Mouse (Mus musculus): ENCODE results near the gene Mt1.
A peak's percentile ranks its signal among the peaks of the same experiment; 100 is the strongest.

The Mt1 gene

DNA sequence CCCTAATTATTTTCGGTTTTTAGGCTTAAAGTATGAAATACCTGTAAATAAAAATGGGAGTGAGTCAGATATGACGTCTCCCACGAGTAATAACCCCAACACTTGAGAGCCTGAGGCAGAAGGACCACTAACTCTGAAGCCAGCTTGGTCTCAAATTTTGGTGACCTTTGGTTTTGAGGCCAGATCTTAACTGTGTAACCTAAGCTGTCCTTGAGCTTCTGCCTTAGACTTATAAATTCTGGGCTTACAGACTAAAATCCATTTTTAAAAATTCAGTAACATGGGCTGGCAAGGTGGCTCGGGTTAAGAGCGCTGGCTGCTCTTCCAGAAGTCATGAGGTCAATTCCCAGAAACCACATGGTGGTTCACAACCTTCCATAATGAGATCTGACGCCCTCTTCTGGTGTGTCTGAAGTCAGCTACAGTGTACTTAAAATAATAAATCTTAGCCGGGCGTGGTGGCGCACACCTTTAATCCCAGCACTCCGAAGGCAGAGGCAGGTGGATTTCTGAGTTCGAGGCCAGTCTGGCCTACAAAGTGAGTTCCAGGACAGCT, 5.0 kb upstream of the Mt1 start:
- no peak for DNase-seq

DNA sequence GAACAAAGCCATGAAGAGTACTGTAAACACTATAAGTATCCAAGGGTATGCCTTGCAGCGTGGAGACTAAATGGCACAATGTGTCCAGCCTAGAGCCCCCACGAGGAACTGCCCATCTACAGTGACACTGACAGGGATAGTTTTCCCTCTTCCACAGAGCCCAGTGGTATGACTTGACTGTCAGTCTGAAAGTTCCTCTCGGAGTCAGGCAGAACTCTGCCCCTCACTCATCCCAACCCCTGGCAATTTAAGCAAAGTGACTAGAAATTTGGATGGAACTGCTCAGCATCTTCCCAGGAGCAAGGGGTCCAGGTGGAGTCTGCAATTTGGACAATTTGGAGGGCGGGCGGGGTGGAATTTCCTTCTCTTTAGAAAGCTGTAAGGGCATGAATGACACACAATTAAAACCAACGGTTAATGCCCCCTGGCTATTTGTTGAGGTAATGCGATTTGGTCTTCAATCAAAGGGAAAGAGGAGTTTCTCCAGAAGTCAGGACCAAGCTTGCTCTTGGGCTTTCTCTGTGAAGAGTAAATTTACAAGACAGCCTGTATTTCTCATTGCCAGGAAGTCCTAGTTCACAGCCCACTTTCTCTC, 4.2 kb upstream of the Mt1 start:
- no peak for DNase-seq

DNA sequence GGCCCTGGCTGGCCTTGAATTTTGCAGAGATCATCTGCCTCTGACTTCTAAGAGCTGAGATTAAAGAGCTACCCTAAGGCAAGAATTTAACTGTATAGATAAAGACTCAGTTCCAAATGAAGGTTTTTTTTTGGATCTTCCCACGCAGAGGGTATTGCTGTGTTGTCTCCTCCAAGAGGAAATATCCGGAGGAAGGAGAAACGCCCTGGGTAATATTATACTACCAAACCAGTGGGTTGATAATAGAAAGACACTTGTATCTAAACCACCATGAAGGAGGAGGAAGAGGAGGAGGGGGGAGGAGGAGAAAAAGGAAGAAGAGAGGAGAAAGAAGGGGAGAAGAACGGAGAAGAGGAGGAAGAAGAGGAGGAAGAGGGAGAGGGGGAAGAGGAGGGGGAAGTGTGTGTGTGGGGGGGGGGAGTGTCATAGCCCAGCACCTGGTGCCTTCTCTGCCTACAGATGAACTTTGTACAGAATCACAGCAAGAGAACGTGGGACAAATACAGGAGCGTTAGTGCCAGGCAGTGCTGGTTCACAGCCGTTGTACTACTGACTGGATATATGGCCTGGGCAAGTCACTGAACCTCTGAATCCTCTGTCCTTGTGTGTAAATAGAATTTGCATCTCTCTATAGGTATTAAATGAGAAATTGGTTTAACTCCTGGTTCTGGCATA, 1.0 kb upstream of the Mt1 start:
- DNase-seq: no peak

DNA sequence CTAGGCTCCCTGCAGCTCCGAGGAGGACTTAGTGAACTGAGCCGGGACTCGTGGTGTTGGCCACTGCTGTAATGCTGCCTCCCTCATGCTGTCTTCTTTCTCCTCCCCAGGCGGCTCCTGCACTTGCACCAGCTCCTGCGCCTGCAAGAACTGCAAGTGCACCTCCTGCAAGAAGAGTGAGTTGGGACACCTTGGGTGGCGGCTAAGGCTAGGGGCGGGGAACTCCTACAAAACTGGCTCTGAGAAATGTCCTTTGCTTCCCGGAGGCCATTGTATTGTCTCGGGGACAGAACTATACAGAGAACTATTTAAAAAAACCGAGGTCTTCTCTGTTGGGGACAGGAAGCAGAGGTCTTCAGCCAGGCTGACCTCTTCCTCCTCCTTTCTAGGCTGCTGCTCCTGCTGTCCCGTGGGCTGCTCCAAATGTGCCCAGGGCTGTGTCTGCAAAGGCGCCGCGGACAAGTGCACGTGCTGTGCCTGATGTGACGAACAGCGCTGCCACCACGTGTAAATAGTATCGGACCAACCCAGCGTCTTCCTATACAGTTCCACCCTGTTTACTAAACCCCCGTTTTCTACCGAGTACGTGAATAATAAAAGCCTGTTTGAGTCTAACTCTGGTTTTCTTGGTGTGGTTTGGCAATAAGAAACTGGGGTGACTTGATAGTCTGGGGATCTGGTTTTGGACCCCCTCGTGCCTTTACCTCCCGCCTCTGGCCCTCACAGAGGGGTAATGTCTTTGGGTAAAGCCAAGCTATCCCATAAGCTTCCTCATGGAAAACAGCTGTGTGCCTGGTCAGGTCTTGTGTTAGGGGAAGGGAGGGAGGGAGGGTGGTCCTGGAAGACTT, 1.1 kb downstream of the Mt1 start:
- DNase-seq: no peak

DNA sequence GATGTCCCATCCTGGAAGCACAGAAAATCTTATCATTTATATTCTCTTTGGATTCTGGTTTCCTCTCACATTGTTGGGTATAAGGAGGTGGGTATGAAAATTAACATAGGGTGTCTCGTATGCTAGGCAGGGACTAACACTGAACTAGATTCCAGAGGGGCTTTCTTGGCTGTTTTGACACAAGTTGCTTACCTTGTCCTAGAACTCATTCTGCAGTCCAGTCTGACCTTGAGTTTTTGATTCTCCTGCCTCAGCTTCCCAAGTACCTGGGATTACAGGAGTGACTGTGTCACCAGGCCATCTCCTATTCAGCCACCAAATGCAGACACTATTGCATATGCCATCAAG, 1.7 kb downstream of the Mt1 start:
- DNase-seq: no peak

DNA sequence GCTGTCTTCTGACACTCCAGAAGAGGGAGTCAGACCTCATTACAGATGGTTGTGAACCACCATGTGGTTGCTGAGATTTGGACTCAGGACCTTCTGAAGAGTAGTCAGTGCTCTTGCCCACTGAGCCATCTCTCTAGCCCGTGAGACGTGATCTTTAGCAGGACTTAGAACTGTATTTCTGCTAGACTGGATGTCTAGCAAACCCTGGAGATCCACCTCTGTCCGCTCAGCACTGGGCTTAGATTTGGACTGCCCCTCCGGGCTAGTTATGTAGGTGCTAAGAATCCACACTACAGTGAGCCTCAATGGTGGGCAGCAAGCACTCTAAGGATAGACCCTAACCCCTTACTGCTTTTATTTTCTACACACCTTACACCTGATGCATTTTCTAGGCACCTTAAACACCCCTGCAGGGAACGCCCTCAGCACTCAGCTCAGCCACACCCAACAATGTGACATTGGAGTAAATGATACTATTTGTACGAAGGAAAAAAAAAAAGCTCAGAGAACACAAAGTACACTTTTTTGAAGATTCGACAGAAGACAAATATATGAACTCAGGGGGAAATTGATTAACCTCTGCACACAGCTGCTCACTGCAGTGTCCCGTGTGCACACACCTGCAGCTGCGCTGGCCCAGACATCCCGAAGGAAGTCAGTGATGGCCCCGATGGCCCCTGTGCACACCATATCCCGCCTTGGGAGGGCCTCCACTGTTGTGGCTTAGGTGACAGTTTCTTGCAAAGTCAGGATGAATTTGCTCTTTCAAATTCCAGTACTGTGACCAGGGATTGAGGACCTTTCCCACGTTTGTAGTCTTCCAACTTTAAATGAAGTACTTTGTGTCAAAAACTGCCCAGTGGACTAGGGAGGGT, 3.4 kb downstream of the Mt1 start:
- no peak for DNase-seq

DNA sequence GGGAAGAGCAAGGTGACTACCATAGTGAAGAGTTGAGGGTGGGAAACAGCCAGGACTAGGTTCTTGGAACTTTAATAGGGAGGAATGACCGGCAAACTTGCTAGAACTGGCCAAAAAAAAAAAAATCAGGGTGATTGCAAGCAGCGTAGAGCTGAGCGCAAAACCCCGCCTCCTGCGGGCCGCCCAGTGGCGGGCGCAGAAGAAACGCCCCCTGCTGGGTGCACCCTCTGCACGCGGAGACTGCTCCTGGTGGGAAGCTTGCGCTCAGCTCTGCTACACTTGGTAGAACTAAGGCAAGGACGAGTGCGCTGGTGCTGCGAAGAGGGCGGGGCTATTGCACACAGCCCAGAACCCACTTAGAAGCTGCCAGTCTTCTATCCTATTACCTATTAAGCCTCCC, 4.2 kb downstream of the Mt1 start:
- DNase-seq: peak; percentile 77

DNA sequence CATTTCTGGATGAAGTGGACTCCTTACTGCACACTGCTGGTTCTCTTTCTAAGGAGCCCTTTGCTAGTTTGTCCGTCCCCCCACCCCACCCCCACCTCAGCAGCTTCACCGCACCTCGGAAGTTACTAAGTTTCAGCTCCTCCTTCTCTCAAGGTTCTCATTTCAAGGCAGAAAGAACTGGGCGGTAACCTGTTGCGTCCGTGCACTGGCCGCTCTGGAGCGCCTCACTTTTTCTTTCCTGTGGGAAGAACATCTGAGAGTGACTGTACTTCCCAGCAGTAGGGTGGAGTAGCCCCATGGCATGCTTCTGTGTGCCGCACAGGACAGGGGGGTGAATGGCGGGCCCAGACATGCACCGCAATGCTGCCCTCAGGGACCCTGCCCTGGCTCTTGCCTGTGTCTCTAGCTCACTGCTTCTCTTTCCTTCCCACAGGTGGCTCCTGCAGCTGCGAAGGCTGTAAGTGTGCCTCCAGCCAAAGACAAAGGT, 5.5 kb downstream of the Mt1 start:
- DNase-seq: no peak

DNA sequence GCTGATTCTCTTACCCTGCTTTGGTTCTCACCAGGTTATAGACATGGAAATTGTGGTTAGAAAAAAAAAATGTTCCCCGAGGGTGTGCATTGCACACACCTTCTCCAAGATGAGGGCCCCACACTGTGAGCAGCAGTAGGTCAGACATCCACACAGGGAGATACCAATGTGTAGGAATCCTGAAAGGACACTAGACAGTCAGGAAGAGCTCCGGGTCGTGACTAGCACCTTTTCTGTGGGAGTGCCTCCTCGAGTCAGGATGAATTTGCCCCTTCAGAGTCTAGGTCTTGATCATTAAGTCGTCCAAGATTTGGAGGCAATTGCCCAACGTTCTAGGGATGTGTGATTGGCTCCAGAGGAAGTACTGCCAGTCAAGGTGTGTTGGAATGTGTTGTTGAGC, 6.9 kb downstream of the Mt1 start:
- no peak for DNase-seq

DNA sequence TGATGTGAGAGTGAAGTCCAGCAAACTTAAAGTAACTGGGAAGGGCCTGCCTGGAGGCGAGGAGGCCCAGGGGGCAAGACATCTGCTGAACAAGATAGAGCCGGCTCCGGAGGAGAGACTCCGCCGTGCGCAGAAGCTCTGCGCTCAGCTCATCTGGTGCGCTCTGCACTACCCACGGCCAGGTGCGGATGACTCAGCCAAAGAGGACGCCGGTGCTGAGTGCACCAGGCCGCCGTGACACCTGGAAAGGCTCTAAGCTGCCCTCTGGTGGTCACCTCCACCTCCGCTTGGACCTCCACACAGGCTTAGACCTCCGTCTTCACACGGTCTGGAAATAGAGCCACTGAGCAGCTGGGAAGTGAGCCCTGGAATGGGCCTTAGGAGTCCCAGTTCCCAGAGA, 7.7 kb downstream of the Mt1 start:
- no peak for DNase-seq

DNA sequence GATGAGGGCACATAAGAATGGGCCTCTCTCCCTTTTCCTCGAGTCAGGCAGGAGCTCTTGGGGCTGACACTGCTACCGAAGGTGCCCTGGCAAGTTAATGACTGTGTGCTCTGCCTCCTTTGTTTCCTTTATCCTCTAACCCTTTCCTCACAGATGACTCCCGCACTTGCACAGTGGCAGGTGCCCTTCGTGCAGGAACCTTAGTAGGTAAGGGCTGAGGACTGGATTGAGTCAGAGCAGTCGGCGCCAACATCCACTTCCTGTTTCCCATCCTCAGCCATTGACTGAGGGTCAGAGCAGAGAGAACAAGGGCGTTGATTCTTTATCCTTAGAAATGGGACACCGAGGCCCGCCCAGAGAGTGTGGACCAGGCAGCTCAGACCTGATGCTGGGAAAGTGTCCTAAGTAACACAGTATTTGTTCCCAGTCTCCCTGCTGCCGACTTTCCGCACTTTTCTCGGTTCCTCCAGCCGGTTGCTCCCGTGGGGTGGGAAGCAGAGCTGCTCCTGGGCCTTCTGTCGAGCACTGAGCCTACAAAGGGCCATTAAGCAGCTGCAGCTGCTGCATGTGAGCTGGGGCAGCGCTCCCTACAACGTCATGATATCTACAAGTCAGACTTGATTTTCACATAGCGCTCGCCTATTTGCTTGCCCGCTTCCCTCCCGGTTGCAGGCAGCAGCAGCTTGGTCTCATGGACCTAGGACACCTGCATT, 8.6 kb downstream of the Mt1 start:
- peak; percentile 56 for DNase-seq

DNA sequence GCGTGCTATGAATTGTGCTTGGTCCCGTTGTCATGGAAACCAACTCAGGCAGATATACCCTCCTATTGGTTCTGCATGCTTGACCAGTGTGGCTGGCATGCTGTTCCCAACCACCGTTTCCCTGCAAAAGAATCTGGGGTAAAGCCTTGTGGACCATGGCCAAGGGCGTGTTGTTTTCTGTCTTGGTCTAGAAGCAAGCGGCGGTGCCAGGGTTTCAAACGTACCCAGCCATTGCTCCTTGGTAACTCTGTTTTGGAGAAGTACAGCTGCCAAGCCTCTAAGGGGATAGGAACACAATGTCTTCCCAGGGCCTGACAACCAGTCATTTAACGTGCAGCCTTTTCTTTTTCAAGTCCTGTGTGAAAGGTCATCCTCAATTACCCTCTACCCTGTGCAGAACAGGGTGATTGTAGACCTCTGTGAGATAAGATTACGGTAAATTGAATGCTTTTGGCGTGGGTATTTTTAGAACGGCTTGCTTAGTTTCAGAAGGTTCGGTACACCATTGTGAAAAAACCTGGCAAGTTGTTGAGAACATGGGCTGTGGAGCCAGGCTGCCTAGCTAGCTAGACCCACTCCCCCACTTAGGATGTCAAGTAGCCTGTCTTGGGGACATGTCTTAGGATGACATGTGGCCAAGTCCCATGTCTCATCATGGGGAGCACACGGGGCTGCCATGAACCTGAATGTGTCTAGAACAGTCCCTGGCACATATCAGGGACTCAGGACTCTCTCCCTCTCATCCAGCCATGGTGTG, 10.6 kb downstream of the Mt1 start:
- DNase-seq: peak; percentile 88

DNA sequence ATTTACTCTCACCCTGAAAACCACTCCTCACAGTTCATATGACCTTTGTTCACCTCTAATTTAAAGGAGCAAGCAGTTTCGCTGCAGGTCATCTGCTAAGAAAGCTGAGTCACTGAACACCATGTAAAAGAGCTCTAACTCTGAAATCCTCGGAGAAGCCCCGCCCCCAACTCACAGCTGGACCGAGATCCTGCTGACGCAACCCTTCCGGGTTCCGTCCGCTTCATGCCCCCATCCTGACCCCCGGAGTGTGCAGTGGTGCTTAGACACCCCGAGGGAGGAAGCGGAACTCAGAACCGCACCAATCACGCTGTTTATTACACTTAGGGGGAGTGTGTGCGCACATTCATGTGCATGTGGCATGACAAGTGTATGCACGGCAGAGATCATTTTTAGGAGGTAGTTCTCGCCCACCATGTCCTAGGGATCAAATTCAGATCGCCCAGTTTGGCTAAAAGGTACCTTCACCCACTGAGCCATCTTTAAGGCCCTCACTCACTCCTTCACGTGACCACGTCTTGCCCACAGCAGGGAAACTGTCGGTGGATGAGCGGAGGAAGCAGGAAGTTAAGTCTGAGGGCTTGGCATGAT, 12.3 kb downstream of the Mt1 start:
- peak; percentile 63 for DNase-seq

DNA sequence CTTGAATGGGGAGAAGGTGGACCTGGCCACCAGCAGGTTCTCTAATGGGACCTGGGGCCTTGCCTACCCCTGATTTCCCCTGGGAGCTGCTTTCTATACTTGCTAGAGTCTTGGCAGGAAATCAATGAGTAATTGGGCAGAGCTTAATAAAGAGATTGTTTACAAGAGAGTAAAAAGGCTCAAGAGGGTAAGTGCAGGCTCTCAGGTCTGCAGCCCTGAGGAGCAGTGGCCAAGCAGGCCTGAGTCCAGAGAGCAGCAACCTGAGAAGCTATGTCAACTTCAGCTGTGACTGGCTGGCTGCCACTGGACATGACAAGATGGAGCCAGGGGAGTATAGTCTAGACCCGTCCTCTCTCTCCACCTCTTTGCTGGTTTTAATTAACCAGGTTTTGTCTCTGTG, 14.0 kb downstream of the Mt1 start:
- no peak for DNase-seq

DNA sequence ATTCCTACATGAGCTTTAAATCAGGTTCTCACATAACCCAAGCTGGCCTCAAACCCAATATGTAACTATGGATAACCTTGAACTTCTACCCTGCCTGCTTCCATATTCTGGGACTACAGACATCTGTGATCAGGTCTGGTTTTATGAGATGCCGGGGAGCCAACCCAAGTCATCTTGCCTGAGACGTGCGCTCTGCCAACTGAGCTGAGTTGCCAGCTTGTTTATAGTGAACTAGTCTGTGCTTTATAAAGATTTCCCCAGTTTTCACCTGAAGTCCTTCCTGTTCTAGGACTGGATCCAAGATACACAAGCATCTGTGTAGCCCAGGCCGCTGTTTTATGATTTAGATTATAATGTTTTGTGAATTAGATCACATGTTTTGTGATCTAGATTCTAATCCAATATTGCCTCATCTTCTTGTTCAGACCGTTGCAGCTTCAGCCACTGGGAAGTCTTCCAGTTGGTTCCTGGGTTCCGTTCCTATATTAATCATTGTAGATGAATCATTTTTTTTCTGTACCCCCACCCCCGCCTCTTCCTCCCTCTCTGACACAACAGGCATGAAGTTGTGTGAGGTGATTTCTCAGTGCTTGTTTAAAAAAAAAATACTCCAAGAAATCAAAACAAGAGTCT, 15.8 kb downstream of the Mt1 start:
- peak; percentile 62 for DNase-seq

DNA sequence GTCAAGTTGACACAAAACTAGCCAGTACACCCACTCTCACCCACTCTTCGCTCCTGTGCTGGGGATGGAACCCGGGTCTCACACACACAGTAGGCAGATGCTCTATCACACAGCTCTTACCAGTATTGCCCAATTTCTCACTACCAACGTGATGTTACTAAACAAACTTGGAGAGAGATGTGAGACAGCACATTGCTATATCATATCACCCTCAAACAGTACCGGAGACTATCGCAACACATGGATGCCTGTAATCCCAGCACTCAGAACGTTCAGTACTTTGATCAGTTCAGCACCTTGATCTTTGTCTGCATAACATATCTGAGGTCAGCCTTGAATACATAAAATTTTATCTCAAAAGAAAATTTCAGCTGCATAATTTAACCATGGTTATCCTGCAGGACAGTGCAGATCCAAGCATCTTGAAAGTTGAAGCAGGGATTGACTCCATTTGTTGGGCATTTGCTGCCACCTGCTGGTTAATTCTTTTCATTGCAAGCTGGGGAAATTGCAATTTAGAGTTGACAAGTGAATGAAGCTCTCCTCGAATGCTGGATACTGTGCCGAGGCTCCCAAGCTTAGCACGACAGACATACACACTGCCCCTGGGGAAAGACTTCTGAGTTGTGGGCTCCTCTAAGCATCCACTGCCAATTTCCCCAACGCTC, 20.5 kb downstream of the Mt1 start:
- no peak for DNase-seq

DNA sequence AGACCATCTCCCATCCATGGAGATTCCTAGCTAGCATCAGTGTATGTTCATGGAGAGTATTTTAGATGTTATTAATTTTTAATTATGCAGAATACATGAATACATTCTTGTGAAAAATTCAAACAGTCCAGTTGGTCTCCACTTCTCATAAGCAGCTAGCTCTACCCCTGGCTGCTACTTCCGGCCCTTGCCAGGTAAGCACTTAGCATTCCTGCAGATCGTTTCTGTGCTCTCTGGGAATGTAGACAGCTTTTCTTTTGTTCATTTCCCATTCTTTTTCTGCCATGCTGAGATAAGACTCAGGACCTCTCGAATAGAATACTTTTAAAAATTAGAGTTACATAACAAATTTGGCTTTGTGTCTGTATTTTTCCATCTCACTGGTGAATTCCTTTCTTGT, 25.2 kb downstream of the Mt1 start:
- DNase-seq: no peak

DNA sequence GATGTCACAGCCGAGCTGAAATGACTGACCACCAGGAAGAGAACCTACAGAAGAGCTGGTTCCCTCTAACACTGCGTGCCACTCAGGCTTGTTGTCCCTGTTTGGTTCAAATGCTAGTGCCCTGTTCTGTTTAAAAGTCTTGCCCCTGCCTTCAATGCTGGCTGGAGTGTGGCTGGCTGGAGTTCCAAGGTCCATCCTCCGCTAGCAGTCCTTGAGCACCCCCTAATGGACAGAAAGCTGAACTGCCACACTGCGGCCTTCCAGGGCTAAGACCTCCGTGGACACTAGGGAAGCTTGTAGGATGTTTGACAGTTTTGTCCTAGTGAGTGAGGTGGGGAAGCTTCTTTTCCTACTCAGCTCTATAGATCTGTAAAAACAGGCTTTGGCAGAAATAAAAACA, 26.9 kb downstream of the Mt1 start:
- no peak for DNase-seq

DNA sequence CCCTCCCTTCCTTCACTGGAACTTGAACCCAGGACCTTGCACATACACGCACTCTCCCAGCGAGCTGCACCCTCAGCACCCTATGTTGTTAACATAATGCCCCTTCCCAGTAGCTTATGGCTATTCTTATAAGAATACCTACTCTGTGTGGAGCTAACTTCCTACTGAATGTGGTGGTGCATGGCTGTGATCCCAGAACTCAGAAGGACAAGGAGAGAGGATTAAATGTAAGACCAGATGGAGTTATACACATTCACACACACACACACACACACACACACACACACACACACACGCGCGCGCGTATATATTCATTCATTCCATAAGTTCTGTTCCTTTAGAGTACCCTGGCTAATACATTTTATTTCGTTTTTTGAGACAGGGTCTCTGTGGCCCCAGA, 27.4 kb downstream of the Mt1 start:
- DNase-seq: no peak

DNA sequence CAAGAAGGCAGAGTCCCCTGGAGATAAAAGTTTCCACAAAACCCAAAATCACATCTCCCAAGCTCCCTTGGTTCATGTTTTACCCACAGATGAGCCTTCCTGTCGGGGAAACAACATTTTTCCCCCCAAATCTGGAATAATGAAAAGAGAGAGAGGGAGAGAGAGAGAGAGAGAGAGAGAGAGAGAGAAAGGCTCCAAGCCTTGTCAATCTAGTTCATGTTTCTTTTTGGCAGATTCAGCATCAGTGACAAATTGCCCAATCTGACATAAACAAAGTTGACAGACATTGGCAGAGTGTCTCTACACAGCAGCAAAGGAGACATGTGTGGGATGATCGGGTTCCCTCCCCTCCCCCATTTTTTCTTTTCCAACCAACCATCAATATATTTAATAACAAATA, 28.6 kb downstream of the Mt1 start:
- no peak for DNase-seq
